Comparison of ENCODE assay signal across 7 mouse cellular contexts in genomic region chr10:80357994-80358639, GRCm38 (mm10). TPM values are rescaled to one million over a fixed set of nuclear protein-coding genes. Genes with fewer than 3 reads are reported as not detected.
DNase-seq lines count a peak whose midpoint lies in the region; ATAC-seq and TF ChIP-seq lines count a peak whose summit lies in the region.

No protein-coding gene starts in this region.

- H3K27me3 ChIP-seq in E14TG2a.4 (ENCODE audit: insufficient read depth, low read length): peaks cover 72% of the 10 kb centered on the region

- H3K4me3 ChIP-seq in E14TG2a.4 (replicated peaks; ENCODE audit: low read length): peak overlapping the region; percentile 60

- no peaks in the 10 kb centered on the region for H3K36me3 ChIP-seq in E14TG2a.4 (ENCODE audit: insufficient read depth, low read length)

- H3K9me3 ChIP-seq in E14TG2a.4 (ENCODE audit: low read length): no peaks in the 10 kb centered on the region

- TF ChIP-seq CTCF in E14TG2a.4 (conservative IDR thresholded peaks at IDR 0.05; ENCODE audit: low read length): no peak

- H3K4me1 ChIP-seq in E14TG2a.4 (replicated peaks; ENCODE audit: low read depth, low read length): peaks cover 40% of the 10 kb centered on the region

- DNase-seq in adrenal gland, postnatal 25 days: peak; percentile 50
- DNase-seq in kidney, postnatal 25 days: peak; percentile 65 to 77
- no peak for DNase-seq in thymus, postnatal 0 days (ENCODE audit: low spot score)
- no peak for DNase-seq in gastrocnemius, adult 18-20 months (ENCODE audit: low spot score)

- peak; percentile 59 for ATAC-seq in granulocyte monocyte progenitor cell, adult 5-6 weeks (replicated peaks; ENCODE audit: poor library complexity, severe bottlenecking)
- ATAC-seq in megakaryocyte progenitor cell, adult 5-6 weeks (replicated peaks; ENCODE audit: poor library complexity): peak; percentile 32

RNA-seq across cellular contexts. Expression of gene Plk5, which starts 1.9 kb away (rescaled TPM):
- 0.15 TPM in 1 of 2 replicates, not detected in the other for total RNA-seq in adrenal gland, postnatal 25 days (2021)
- not detected in 2 replicates for total RNA-seq in granulocyte monocyte progenitor cell, adult 5-6 weeks (2014; fragmentation: Nextera tagmentation)
- not detected in 2 replicates for total RNA-seq in granulocyte monocyte progenitor cell, adult 5-6 weeks (2017)
- total RNA-seq in megakaryocyte progenitor cell, adult 5-6 weeks (2015): not detected in 2 replicates
- total RNA-seq in megakaryocyte progenitor cell, adult 5-6 weeks (2017): not detected in 2 replicates
- 0.17 and 0.21 TPM in 2 replicates for polyA plus RNA-seq in thymus, postnatal 0 days (2015; fragmentation: Nextera tagmentation; extraction: Ambion mirVana)
- total RNA-seq in gastrocnemius, adult 18-20 months (2021): under 1 TPM; 0.09 to 0.11 TPM

RNA-seq across cellular contexts. Expression of gene Adamtsl5, which starts 9.9 kb away (rescaled TPM):
- total RNA-seq in adrenal gland, postnatal 25 days (2021): 8.9 and 10.4 TPM in 2 replicates
- total RNA-seq in granulocyte monocyte progenitor cell, adult 5-6 weeks (2014; fragmentation: Nextera tagmentation): not detected in 2 replicates
- not detected in 2 replicates for total RNA-seq in granulocyte monocyte progenitor cell, adult 5-6 weeks (2017)
- total RNA-seq in megakaryocyte progenitor cell, adult 5-6 weeks (2015): 0.15 and 0.25 TPM in 2 replicates
- total RNA-seq in megakaryocyte progenitor cell, adult 5-6 weeks (2017): 0.20 and 0.46 TPM in 2 replicates
- polyA plus RNA-seq in thymus, postnatal 0 days (2015; fragmentation: Nextera tagmentation; extraction: Ambion mirVana): 1.0 and 1.1 TPM in 2 replicates
- total RNA-seq in gastrocnemius, adult 18-20 months (2021): 10 to 100 TPM; 32.5 to 37.0 TPM

RNA-seq across cellular contexts. Expression of gene Reep6, which starts 28.4 kb away (rescaled TPM):
- total RNA-seq in adrenal gland, postnatal 25 days (2021): 8.0 and 12.8 TPM in 2 replicates
- 0.11 and 0.60 TPM in 2 replicates for total RNA-seq in granulocyte monocyte progenitor cell, adult 5-6 weeks (2014; fragmentation: Nextera tagmentation)
- 0.22 and 2.7 TPM in 2 replicates for total RNA-seq in granulocyte monocyte progenitor cell, adult 5-6 weeks (2017)
- total RNA-seq in megakaryocyte progenitor cell, adult 5-6 weeks (2015): 2.7 and 3.8 TPM in 2 replicates
- total RNA-seq in megakaryocyte progenitor cell, adult 5-6 weeks (2017): 1.2 and 1.5 TPM in 2 replicates
- polyA plus RNA-seq in thymus, postnatal 0 days (2015; fragmentation: Nextera tagmentation; extraction: Ambion mirVana): 0.26 and 0.30 TPM in 2 replicates
- 1 to 10 TPM; 3.4 to 4.1 TPM for total RNA-seq in gastrocnemius, adult 18-20 months (2021)

RNA-seq across cellular contexts. Expression of gene Pcsk4, which starts 28.8 kb away (rescaled TPM):
- total RNA-seq in adrenal gland, postnatal 25 days (2021): 3.0 and 4.3 TPM in 2 replicates
- 6.7 and 7.2 TPM in 2 replicates for total RNA-seq in granulocyte monocyte progenitor cell, adult 5-6 weeks (2014; fragmentation: Nextera tagmentation)
- 0.98 and 1.6 TPM in 2 replicates for total RNA-seq in granulocyte monocyte progenitor cell, adult 5-6 weeks (2017)
- total RNA-seq in megakaryocyte progenitor cell, adult 5-6 weeks (2015): 5.3 and 7.0 TPM in 2 replicates
- total RNA-seq in megakaryocyte progenitor cell, adult 5-6 weeks (2017): 0.67 and 1.8 TPM in 2 replicates
- 4.4 and 4.6 TPM in 2 replicates for polyA plus RNA-seq in thymus, postnatal 0 days (2015; fragmentation: Nextera tagmentation; extraction: Ambion mirVana)
- total RNA-seq in gastrocnemius, adult 18-20 months (2021): under 1 TPM; 0.78 to 0.97 TPM

RNA-seq across cellular contexts. Expression of gene Mex3d, which starts 29.3 kb away (rescaled TPM):
- total RNA-seq in adrenal gland, postnatal 25 days (2021): 18.3 and 21.7 TPM in 2 replicates
- total RNA-seq in granulocyte monocyte progenitor cell, adult 5-6 weeks (2014; fragmentation: Nextera tagmentation): 0.67 and 3.6 TPM in 2 replicates
- 2.1 and 2.2 TPM in 2 replicates for total RNA-seq in granulocyte monocyte progenitor cell, adult 5-6 weeks (2017)
- total RNA-seq in megakaryocyte progenitor cell, adult 5-6 weeks (2015): 1.9 and 4.3 TPM in 2 replicates
- total RNA-seq in megakaryocyte progenitor cell, adult 5-6 weeks (2017): 2.7 and 7.9 TPM in 2 replicates
- polyA plus RNA-seq in thymus, postnatal 0 days (2015; fragmentation: Nextera tagmentation; extraction: Ambion mirVana): 3.2 and 4.7 TPM in 2 replicates
- total RNA-seq in gastrocnemius, adult 18-20 months (2021): 1 to 10 TPM; 4.0 to 4.6 TPM

Comparison
In these comparisons a context has a peak if more than half of its experiments do, and no peak if none do; other contexts are left out.
1. DNase-seq: peak in adrenal gland, postnatal 25 days (single experiment) and kidney, postnatal 25 days (2 of 2); none in thymus, postnatal 0 days (single experiment) and gastrocnemius, adult 18-20 months (single experiment).